Mouse (Mus musculus): Measurements from ENCODE around the gene Olfr187. TPM values are rescaled to one million over a fixed set of nuclear protein-coding genes. Genes with fewer than 3 reads are reported as not detected.
"Not testable (repeated sequence)": the region's sequence is repeated elsewhere in the genome, so short reads cannot be mapped to it uniquely, and the experiment has no call there.

Olfr187 gene
- total RNA-seq (2021) = not detected

GRCm38 (mm10) chr16:59039710-59040109, at the start of gene Olfr187:
TSS of gene Olfr187 (minus strand) at chr16:59039767.
- DNase-seq = no peak

GRCm38 (mm10) chr16:59081113-59081512, 41.5 kb upstream of the Olfr187 start:
- DNase-seq = not testable (repeated sequence)

- no peak for DNase-seq
Observed at GRCm38 (mm10) chr16:59077905-59078304, 38.3 kb upstream of the Olfr187 start, which contains the start of gene Olfr190. TSS of gene Olfr190 (minus strand) at chr16:59078005.

- DNase-seq = no peak
Observed at GRCm38 (mm10) chr16:59073520-59073919, 34.0 kb upstream of the Olfr187 start.

- no peak for DNase-seq
Observed at GRCm38 (mm10) chr16:59071755-59072154, 32.2 kb upstream of the Olfr187 start.

- DNase-seq = not testable (repeated sequence)
Observed at GRCm38 (mm10) chr16:59062411-59062810, 22.8 kb upstream of the Olfr187 start.

- not testable (repeated sequence) for DNase-seq
Observed at GRCm38 (mm10) chr16:59049286-59049685, 9.7 kb upstream of the Olfr187 start.

- DNase-seq = no peak
Observed at GRCm38 (mm10) chr16:59048860-59049259, 9.3 kb upstream of the Olfr187 start.

- no peak for DNase-seq
Observed at GRCm38 (mm10) chr16:59047579-59047978, 8.0 kb upstream of the Olfr187 start.

GRCm38 (mm10) chr16:59045835-59046234, 6.3 kb upstream of the Olfr187 start:
- DNase-seq = no peak

GRCm38 (mm10) chr16:59030191-59030590, 9.4 kb downstream of the Olfr187 start, which contains the start of gene Olfr186:
TSS of gene Olfr186 (minus strand) at chr16:59030291.
- DNase-seq = no peak

GRCm38 (mm10) chr16:59013357-59014018, 26.1 kb downstream of the Olfr187 start:
- no peak for DNase-seq

- no peak for DNase-seq
Observed at GRCm38 (mm10) chr16:59007146-59007545, 32.4 kb downstream of the Olfr187 start.

- DNase-seq = no peak
Observed at GRCm38 (mm10) chr16:58995057-58995456, 44.5 kb downstream of the Olfr187 start, which contains the start of gene Olfr183. TSS of gene Olfr183 (plus strand) at chr16:58995357.

Other genes starting within 250 kb of the Olfr187 start
- gene Olfr173, start 239.5 kb downstream of the Olfr187 start, total RNA-seq (2021) = not detected
- not detected for gene Olfr175-ps1, start 213.0 kb downstream of the Olfr187 start, total RNA-seq (2021)
- gene Olfr177, start 165.0 kb downstream of the Olfr187 start, total RNA-seq (2021) = not detected
- gene Olfr178, start 147.7 kb downstream of the Olfr187 start, total RNA-seq (2021) = not detected
- gene Olfr181, start 111.0 kb downstream of the Olfr187 start, total RNA-seq (2021) = not detected
- not detected for gene Olfr180, start 110.4 kb downstream of the Olfr187 start, total RNA-seq (2021)
- not detected for gene Olfr183, start 44.4 kb downstream of the Olfr187 start, total RNA-seq (2021)
- not detected for gene Olfr186, start 9.5 kb downstream of the Olfr187 start, total RNA-seq (2021)
- not detected for gene Olfr190, start 38.2 kb upstream of the Olfr187 start, total RNA-seq (2021)
- not detected for gene Olfr191, start 50.1 kb upstream of the Olfr187 start, total RNA-seq (2021)
- not detected for gene Olfr193, start 72.1 kb upstream of the Olfr187 start, total RNA-seq (2021)
- not detected for gene Olfr194, start 81.3 kb upstream of the Olfr187 start, total RNA-seq (2021)
- not detected for gene Olfr195, start 107.3 kb upstream of the Olfr187 start, total RNA-seq (2021)
- not detected for gene Olfr196, start 130.7 kb upstream of the Olfr187 start, total RNA-seq (2021)
- gene Olfr198, start 163.8 kb upstream of the Olfr187 start, total RNA-seq (2021) = not detected
- gene Olfr199, start 180.0 kb upstream of the Olfr187 start, total RNA-seq (2021) = not detected
- gene Olfr201, start 232.9 kb upstream of the Olfr187 start, total RNA-seq (2021) = not detected
- not detected for gene Olfr202, start 247.0 kb upstream of the Olfr187 start, total RNA-seq (2021)